Mouse (Mus musculus) lung, adult 2 months (tissue): ENCODE results near the gene Cacfd1.

Experiments
- CTCF ChIP-seq: fragments of 200-500 bp; IDR thresholded peaks from 2 replicates; pipeline ENCODE4 v1.5.1; 2011; ENCODE audit warnings: mild to moderate bottlenecking, low read length, control low read depth; ENCODE audit not compliant: insufficient read depth
- POLR2A ChIP-seq: fragments of 200-500 bp; IDR thresholded peaks from 2 replicates; pipeline ENCODE4 v1.6.1; 2011; ENCODE audit warnings: low read depth, mild to moderate bottlenecking, control low read depth, low read length, borderline replicate concordance; ENCODE audit errors: extremely low read depth

GRCm38 (mm10) chr2:27021103-27021502 lies 11.4 kb downstream of the Cacfd1 start:
- TF ChIP-seq POLR2A: no peak
- TF ChIP-seq CTCF: no peak
